ENCODE assay signal across 9 mouse cellular contexts in the genomic region with DNA sequence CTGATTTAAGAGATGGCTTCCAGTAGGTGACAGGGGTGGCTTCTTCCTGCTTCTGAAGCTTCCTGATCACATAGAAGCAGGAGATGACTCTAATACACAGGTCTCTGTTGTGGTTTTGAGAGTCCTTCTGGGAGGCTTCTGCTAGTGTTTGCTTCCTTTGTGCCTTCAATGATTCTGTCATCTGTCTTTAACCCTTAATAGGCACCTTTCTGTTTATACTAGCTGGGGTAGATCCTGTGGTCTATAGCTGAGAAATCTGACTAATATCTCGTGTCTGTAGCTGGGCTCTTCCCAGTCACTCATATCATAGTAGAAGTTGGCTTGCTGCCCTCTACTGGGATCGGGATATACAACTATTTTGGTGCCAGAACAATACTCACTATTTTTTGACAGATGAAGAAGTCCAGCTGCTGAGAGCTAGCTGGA. TPM values are rescaled to one million over a fixed set of nuclear protein-coding genes. Genes with fewer than 3 reads are reported as not detected.
DNase-seq lines count a peak whose midpoint lies in the region; ATAC-seq lines count a peak whose summit lies in the region.
"Had no signal": no experiment of that assay in that cellular context is flagged by ENCODE, and none has a peak within 500 bp of the region (broad histone marks: within the 10 kb centered on the region; RNA-seq: fewer than 3 reads in every experiment).

No protein-coding gene starts in this region.

- intact Hi-C loops in left cerebral cortex, postnatal 25 days (cut with DNase I) = no loop called here

- no peak overlapping the region for H3K27ac ChIP-seq in liver, embryonic 11.5 days (ENCODE audit: low read depth, low read length)
- no peak overlapping the region for H3K27ac ChIP-seq in forebrain, embryonic 12.5 days
- H3K27ac ChIP-seq: neural tube, embryonic 13.5 days had no signal

- no peaks in the 10 kb centered on the region for H3K9me3 ChIP-seq in liver, embryonic 11.5 days (ENCODE audit: control insufficient read depth, low read length)
- no peaks in the 10 kb centered on the region for H3K9me3 ChIP-seq in forebrain, embryonic 12.5 days
- H3K9me3 ChIP-seq: neural tube, embryonic 13.5 days had no signal

- 14% methylated on average over 2 of the region's 2 CpGs for WGBS in liver, embryonic 11.5 days
- WGBS in forebrain, embryonic 12.5 days = 28% methylated on average over 2 of the region's 2 CpGs

- no peaks in the 10 kb centered on the region for H3K36me3 ChIP-seq in liver, embryonic 11.5 days (ENCODE audit: control insufficient read depth, insufficient read depth, low read length)
- no peaks in the 10 kb centered on the region for H3K36me3 ChIP-seq in forebrain, embryonic 12.5 days (replicated peaks)
- H3K36me3 ChIP-seq: neural tube, embryonic 13.5 days had no signal

- DNase-seq in left cerebral cortex, postnatal 25 days (ENCODE audit: low spot score in 2 of 2) = peak; percentile 2 to 8
- DNase-seq in left cerebral cortex, adult 11 months (ENCODE audit: low spot score) = no peak
- peak; percentile 34 for DNase-seq in T-cell, adult 2 months (ENCODE audit: low spot score)
- DNase-seq in heart, postnatal 4 days = peak; percentile 25
- no peak for DNase-seq in liver, embryonic 11.5 days (ENCODE audit: low spot score)
- DNase-seq in telencephalon, adult 2 months (ENCODE audit: low read depth, low spot score) = peak; percentile 3
- no peak for DNase-seq in gastrocnemius, postnatal 10 days

- no peak overlapping the region for H3K4me3 ChIP-seq in liver, embryonic 11.5 days (ENCODE audit: low read depth, low read length)
- no peak overlapping the region for H3K4me3 ChIP-seq in forebrain, embryonic 12.5 days (replicated peaks)
- H3K4me3 ChIP-seq: neural tube, embryonic 13.5 days had no signal

- no peaks in the 10 kb centered on the region for H3K27me3 ChIP-seq in liver, embryonic 11.5 days (replicated peaks; ENCODE audit: control insufficient read depth, insufficient read depth, low read length)
- no peaks in the 10 kb centered on the region for H3K27me3 ChIP-seq in forebrain, embryonic 12.5 days
- H3K27me3 ChIP-seq: neural tube, embryonic 13.5 days had no signal

- H3K9ac ChIP-seq in liver, embryonic 11.5 days (ENCODE audit: low read depth, low read length) = no peak overlapping the region
- H3K9ac ChIP-seq in forebrain, embryonic 12.5 days = no peak overlapping the region
- H3K9ac ChIP-seq: neural tube, embryonic 13.5 days had no signal

- peak; percentile 62 for ATAC-seq in liver, embryonic 11.5 days (replicated peaks; ENCODE audit: low FRiP score)
- ATAC-seq in forebrain, embryonic 12.5 days (ENCODE audit: low FRiP score) = no peak

- no peaks in the 10 kb centered on the region for H3K4me1 ChIP-seq in liver, embryonic 11.5 days (replicated peaks; ENCODE audit: control insufficient read depth, insufficient read depth, low read length)
- no peaks in the 10 kb centered on the region for H3K4me1 ChIP-seq in forebrain, embryonic 12.5 days
- H3K4me1 ChIP-seq: neural tube, embryonic 13.5 days had no signal

- H3K4me2 ChIP-seq in liver, embryonic 11.5 days = no peak overlapping the region
- H3K4me2 ChIP-seq in forebrain, embryonic 12.5 days = no peak overlapping the region
- H3K4me2 ChIP-seq: neural tube, embryonic 13.5 days had no signal

RNA-seq across cellular contexts. Expression of gene Zfand6, which starts 50.2 kb away (rescaled TPM):
- total RNA-seq in left cerebral cortex, postnatal 25 days (2021) = 10 to 100 TPM; 61.2 to 64.7 TPM
- 10 to 100 TPM; 95.1 to 96.2 TPM for total RNA-seq in heart, postnatal 4 days (2021)
- polyA plus RNA-seq in liver, embryonic 11.5 days (2014; fragmentation: Nextera tagmentation; extraction: Ambion mirVana) = 123 and 126 TPM in 2 replicates
- 211 and 215 TPM in 2 replicates for polyA plus RNA-seq in forebrain, embryonic 12.5 days (2016; fragmentation: Nextera tagmentation; extraction: Ambion mirVana)
- total RNA-seq in gastrocnemius, postnatal 10 days (2021) = 10 to 100 TPM; 91.7 to 96.4 TPM

Comparison
In these comparisons a context has a peak if more than half of its experiments do, and no peak if none do; other contexts are left out.
1. DNase-seq: peak in left cerebral cortex, postnatal 25 days (2 of 2), T-cell, adult 2 months (single experiment), heart, postnatal 4 days (single experiment) and telencephalon, adult 2 months (single experiment); none in left cerebral cortex, adult 11 months (single experiment), liver, embryonic 11.5 days (single experiment) and gastrocnemius, postnatal 10 days (single experiment).